Mouse (Mus musculus) bone marrow macrophage, adult 2 months (primary cell): ENCODE results near the gene Tmem177.

Source experiments
- CTCF ChIP-seq: IDR thresholded peaks from 2 replicates; pipeline ENCODE4 v1.5.1; 2012; ENCODE audit warnings: low read depth, mild to moderate bottlenecking, low read length, moderate library complexity
- POLR2A ChIP-seq: IDR thresholded peaks from 2 replicates; pipeline ENCODE4 v1.6.1; 2012; ENCODE audit warnings: mild to moderate bottlenecking, low read depth, low read length, borderline replicate concordance

DNA sequence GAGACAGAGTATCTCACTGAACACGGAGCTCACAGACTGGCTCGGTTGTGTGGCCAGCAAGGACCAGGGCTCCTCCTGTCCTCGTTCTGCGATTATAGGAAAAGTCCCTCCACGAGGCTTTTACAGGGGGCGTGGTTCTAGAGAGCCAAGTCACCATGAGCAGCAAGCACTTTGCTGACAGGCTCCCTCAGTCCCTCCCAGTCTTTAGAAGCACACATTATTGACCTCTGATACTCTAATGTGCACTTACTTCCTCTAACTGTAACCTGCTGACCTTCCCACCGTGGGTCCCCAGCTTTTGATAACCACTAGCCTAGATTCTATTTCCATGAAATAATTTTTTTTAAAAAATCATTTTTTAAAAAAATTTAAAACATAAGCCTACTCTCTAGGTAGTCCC, 46.9 kb upstream of the Tmem177 start:
- TF ChIP-seq CTCF: no peak
- no peak for TF ChIP-seq POLR2A
